Mouse (Mus musculus) cortical plate, adult 2 months (tissue): Measurements from ENCODE around the gene Slfn8.
"Not testable (repeated sequence)": the region's sequence is repeated elsewhere in the genome, so short reads cannot be mapped to it uniquely, and the experiment has no call there.

Source experiments
- CTCF ChIP-seq: fragments of 200-500 bp; IDR thresholded peaks from 2 replicates; pipeline ENCODE4 v1.5.1; 2011; ENCODE audit warnings: mild to moderate bottlenecking, control low read depth, low read length; ENCODE audit not compliant: insufficient read depth; ENCODE audit errors: extremely low read depth
- POLR2A ChIP-seq: fragments of 200-500 bp; IDR thresholded peaks from 2 replicates; pipeline ENCODE4 v1.6.1; 2011; ENCODE audit warnings: mild to moderate bottlenecking, low read length, control low read depth; ENCODE audit not compliant: insufficient read depth; ENCODE audit errors: extremely low read depth

GRCm38 (mm10) chr11:83038686-83039085 lies 18.1 kb upstream of the Slfn8 start:
- not testable (repeated sequence) for TF ChIP-seq CTCF, POLR2A
